Mouse (Mus musculus): ENCODE data around the gene Calm3. TPM values are rescaled to one million over a fixed set of nuclear protein-coding genes. Genes with fewer than 3 reads are reported as not detected.
A peak's percentile ranks its signal among the peaks of the same experiment; 100 is the strongest.

Calm3 gene
- polyA plus RNA-seq, 3 experiments from 2014 or later = 51.8 to 255 (median 105) TPM

- no peak for ATAC-seq
Measured at GRCm38 (mm10) chr7:16914453-16915343, 9.2 kb downstream of the Calm3 start.

DNA sequence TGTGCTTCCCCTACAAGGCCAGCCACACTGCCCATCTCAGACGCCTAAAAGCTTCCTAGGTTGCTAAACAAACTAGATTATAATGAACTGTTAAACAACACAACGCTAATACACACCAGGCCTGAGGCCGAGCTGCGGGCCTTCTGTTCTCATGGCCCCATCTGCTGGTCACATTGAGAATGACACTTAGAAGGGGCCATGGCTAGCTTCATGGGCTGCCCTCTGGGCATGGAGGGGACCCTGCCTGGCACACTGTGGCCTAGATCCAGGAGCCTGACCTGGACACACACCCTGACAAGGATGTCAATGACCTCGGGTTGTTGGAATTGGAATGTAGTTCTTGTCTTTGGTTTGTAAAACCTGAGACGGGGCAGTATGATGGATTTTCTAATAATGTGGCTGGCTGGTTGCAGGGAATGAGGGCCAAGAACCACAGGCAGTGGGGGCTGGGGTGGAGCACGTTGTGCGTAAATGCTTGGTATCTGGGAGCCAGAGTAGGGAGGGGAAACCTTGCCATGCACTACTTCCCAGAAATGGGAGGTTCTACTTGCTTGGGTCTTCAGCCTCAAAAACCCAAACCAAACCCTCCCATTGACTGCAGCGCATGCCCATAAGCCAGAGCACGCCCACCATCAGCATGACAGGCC is 10.0 kb downstream of the Calm3 start:
- ATAC-seq = peak; percentile 96

GRCm38 (mm10) chr7:16912360-16912759 is 11.6 kb downstream of the Calm3 start:
- no peak for ATAC-seq

DNA sequence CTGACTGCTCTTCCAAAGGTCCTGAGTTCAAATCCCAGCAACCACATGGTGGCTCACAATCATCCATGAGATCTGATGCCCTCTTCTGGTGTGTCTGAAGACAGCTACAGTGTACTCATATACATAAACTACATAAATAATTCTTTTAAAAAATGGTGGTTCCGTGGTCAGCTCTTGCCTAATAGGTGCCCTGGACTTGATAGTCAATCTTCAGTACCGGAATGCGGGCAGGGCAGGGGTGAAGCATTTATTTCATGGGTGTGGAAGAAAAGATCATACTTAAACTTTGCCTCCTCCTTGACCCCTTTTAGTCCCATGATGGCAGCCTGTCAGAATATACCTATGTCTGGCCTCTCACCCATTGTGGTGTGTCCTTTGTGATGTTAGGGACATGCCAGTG is 12.0 kb downstream of the Calm3 start:
- no peak for ATAC-seq

- no peak for ATAC-seq
Measured at GRCm38 (mm10) chr7:16909909-16910308, 14.0 kb downstream of the Calm3 start.

DNA sequence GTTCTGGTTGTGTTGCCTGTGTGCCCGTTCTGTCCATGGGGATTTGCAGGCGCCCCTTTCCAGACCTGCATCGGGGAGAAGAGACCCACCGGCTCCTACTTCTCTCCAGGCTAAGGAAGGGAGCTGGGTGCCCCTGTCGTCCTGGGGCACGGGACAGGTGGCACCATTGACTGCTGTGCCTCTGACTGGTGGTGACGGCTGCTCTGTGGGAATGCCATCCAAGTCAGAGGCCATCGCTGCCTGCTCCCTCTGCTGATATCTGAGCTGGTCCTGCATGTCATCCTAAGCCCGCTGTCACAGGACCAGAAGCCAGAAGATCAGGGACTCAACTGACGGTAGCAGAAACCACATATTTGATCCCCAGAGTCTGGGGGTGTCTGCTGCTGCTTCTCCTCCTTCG is 15.1 kb downstream of the Calm3 start:
- ATAC-seq = no peak

- peak; percentile 49 for ATAC-seq
Measured at GRCm38 (mm10) chr7:16908367-16908766, 15.5 kb downstream of the Calm3 start.

- ATAC-seq = peak; percentile 55
Measured at GRCm38 (mm10) chr7:16907842-16908241, 16.1 kb downstream of the Calm3 start.

- ATAC-seq = no peak
Measured at GRCm38 (mm10) chr7:16906889-16907559, 16.9 kb downstream of the Calm3 start.

GRCm38 (mm10) chr7:16906281-16906680 is 17.6 kb downstream of the Calm3 start, which contains the start of gene Ptgir:
Gene Ptgir, plus strand, starts transcription at chr7:16906490.
- peak; percentile 35 for ATAC-seq

DNA sequence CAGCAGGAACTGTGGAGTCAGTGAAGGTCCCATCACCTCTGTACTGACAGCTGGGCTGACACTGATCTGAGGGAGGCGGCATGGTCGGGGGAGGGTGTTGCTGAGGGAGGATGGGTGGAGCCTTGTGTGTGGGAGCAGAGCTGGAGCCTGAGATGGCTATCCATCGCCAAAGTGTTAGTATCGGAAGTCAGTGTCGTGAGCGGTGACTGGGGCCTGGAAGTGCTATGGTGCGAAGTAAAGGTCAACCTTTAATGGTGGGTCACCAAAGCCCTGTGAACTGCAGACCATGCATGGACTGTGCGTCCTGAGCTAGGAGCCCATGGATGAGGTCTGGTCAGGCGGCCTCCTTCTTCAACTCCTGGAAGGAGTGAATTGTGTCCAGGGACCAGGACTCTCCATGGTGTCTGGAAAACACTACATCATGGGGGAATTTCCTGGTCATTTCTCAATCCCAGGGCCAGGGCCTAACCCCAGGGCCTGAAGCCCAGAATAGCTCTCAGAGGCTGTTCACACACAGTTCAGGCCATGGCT is 18.4 kb downstream of the Calm3 start:
- ATAC-seq = peak; percentile 26

GRCm38 (mm10) chr7:16904120-16904675 is 19.7 kb downstream of the Calm3 start:
- ATAC-seq = no peak

GRCm38 (mm10) chr7:16903439-16903955 is 20.4 kb downstream of the Calm3 start:
- ATAC-seq = no peak

GRCm38 (mm10) chr7:16900526-16900925 is 23.4 kb downstream of the Calm3 start:
- ATAC-seq = no peak

- no peak for ATAC-seq
Measured at GRCm38 (mm10) chr7:16895511-16895910, 28.4 kb downstream of the Calm3 start.

DNA sequence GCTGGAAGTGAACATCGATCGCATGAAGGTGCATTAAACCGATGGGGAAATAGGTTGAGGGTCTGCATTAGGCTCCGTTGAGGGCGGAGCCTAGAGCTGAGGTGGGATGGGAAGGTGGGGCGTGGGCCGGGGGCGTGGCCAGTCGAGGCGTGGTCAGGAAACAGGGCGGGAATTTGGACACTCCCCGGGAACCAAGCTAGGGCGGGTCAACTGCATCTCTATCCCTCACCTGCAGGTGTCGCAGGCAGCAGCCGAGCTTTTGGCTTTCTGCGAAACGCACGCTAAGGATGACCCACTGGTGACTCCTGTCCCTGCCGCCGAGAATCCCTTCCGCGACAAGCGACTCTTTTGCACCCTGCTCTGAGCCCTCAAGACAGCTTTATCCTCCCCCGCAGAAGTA is 28.9 kb downstream of the Calm3 start:
- peak; percentile 49 for ATAC-seq

DNA sequence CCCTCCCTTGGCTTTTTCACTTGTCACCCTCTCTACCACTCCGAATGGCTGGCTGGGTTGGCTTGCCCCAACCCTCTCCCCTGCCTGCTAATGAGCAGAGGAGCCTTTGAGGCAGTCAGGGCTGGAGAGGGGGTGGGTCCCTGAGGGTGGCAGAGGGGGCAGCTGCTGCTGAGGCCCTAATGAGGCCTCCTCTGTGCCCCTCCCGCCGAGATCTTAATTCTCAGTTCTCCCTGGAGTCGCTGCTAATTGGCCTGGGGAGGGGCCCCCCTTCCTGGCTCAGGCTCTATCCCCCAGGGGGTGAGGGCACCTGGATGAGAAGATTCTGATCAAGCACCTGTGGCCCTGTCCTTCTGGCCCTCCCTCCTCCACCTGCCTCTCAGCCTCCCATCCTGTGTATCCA is 29.6 kb downstream of the Calm3 start:
- ATAC-seq = no peak

- no peak for ATAC-seq
Measured at GRCm38 (mm10) chr7:16893612-16894011, 30.3 kb downstream of the Calm3 start.

DNA sequence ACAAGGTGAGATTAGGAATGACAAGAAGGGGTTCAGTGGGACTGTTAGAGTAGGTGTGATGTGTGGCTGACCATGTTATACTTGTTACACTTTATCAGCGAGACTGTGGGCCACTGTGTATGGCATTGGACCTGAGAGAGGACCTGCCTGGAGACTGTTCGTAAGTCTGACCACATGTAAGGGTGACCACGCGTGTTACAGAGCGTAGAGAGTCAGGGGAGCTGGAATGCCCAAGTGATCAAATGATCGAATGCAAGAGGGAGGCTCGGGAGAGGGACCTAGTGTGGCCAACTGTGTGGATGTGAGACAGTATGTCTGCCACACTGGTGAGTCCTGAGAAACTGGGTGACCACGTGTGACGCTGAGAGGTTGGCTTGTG is 31.6 kb downstream of the Calm3 start:
- ATAC-seq = peak; percentile 8

- ATAC-seq = peak; percentile 84
Measured at GRCm38 (mm10) chr7:16891641-16892351, 32.1 kb downstream of the Calm3 start, which contains the start of gene Gng8. Gene Gng8, plus strand, starts transcription at chr7:16891786.

- no peak for ATAC-seq
Measured at GRCm38 (mm10) chr7:16890944-16891343, 33.0 kb downstream of the Calm3 start.

- no peak for ATAC-seq
Measured at GRCm38 (mm10) chr7:16890536-16890935, 33.4 kb downstream of the Calm3 start.

Measured in inflammation-experienced regulatory T-cells, adult 6 months (primary cell).